Mouse (Mus musculus): ENCODE measurements around the gene BC017158.

The BC017158 gene

GRCm38 (mm10) chr7:128266056-128266455 is 31.9 kb downstream of the BC017158 start:
- DNase-seq (ENCODE audit: extremely low read depth, low read depth): no peak

- DNase-seq (ENCODE audit: extremely low read depth, low read depth): no peak
These were observed 32.6 kb downstream of the BC017158 start, which contains the start of gene Slc5a2 for GRCm38 (mm10) chr7:128265411-128265810. Gene Slc5a2 (plus strand): TSS chr7:128265657.

GRCm38 (mm10) chr7:128256783-128257334 is 41.1 kb downstream of the BC017158 start:
- DNase-seq (ENCODE audit: extremely low read depth, low read depth): no peak

- no peak for DNase-seq (ENCODE audit: extremely low read depth, low read depth)
These were observed 42.2 kb downstream of the BC017158 start for GRCm38 (mm10) chr7:128255757-128256156.

- DNase-seq (ENCODE audit: extremely low read depth, low read depth): no peak
These were observed 43.0 kb downstream of the BC017158 start for GRCm38 (mm10) chr7:128254978-128255377.

GRCm38 (mm10) chr7:128252609-128253008 is 45.4 kb downstream of the BC017158 start:
- no peak for DNase-seq (ENCODE audit: extremely low read depth, low read depth)

GRCm38 (mm10) chr7:128251946-128252345 is 46.0 kb downstream of the BC017158 start:
- DNase-seq (ENCODE audit: extremely low read depth, low read depth): no peak

- DNase-seq (ENCODE audit: extremely low read depth, low read depth): no peak
These were observed 48.0 kb downstream of the BC017158 start for GRCm38 (mm10) chr7:128249998-128250397.

GRCm38 (mm10) chr7:128248081-128249042 is 49.6 kb downstream of the BC017158 start:
- no peak for DNase-seq (ENCODE audit: extremely low read depth, low read depth)

- peak; percentile 58 for DNase-seq (ENCODE audit: extremely low read depth, low read depth)
These were observed 50.5 kb downstream of the BC017158 start for GRCm38 (mm10) chr7:128247443-128247842.

GRCm38 (mm10) chr7:128246496-128247391 is 51.2 kb downstream of the BC017158 start, which contains the start of gene Tgfb1i1:
Gene Tgfb1i1 (plus strand): TSS chr7:128246812.
- no peak for DNase-seq (ENCODE audit: extremely low read depth, low read depth)

GRCm38 (mm10) chr7:128245547-128245946 is 52.4 kb downstream of the BC017158 start:
- no peak for DNase-seq (ENCODE audit: extremely low read depth, low read depth)

GRCm38 (mm10) chr7:128244410-128245025 is 53.5 kb downstream of the BC017158 start:
- no peak for DNase-seq (ENCODE audit: extremely low read depth, low read depth)

- no peak for DNase-seq (ENCODE audit: extremely low read depth, low read depth)
These were observed 54.0 kb downstream of the BC017158 start for GRCm38 (mm10) chr7:128243921-128244320.

- no peak for DNase-seq (ENCODE audit: extremely low read depth, low read depth)
These were observed 55.6 kb downstream of the BC017158 start for GRCm38 (mm10) chr7:128242331-128242730.

- DNase-seq (ENCODE audit: extremely low read depth, low read depth): no peak
These were observed 57.7 kb downstream of the BC017158 start for GRCm38 (mm10) chr7:128240131-128240784.

GRCm38 (mm10) chr7:128238991-128239390 is 59.0 kb downstream of the BC017158 start:
- DNase-seq (ENCODE audit: extremely low read depth, low read depth): peak; percentile 49

- DNase-seq (ENCODE audit: extremely low read depth, low read depth): peak; percentile 96
These were observed 59.8 kb downstream of the BC017158 start, which contains the start of gene 9130023H24Rik for GRCm38 (mm10) chr7:128237927-128238778. Gene 9130023H24Rik (minus strand): TSS chr7:128238031.

- no peak for DNase-seq (ENCODE audit: extremely low read depth, low read depth)
These were observed 60.4 kb downstream of the BC017158 start for GRCm38 (mm10) chr7:128237593-128237926.

Data from MEL-GATA-1-ER (cell line).